Mouse (Mus musculus) splenic B cell, adult 2 months (primary cell): ENCODE measurements at regions not wholly inside any gene's neighbourhood (a gene's known extent, or its start where the extent isn't known, plus 50 kb on each side); places are given as distances from the start of the nearest gene placed in this dataset.
"Not testable (repeated sequence)": the region's sequence is repeated elsewhere in the genome, so short reads cannot be mapped to it uniquely, and the experiment has no call there.

Experiments used
- DNase-seq: peaks from one replicate; pipeline ENCODE4 v3.0.0-alpha.2; 2011; ENCODE audit warnings: low read depth, low spot score
- H3K27me3 ChIP-seq: 2 replicates; pipeline ENCODE4 v1.6.1; 2012; ENCODE audit warnings: mild to moderate bottlenecking, low read length, moderate library complexity, mixed read lengths; ENCODE audit not compliant: control insufficient read depth, poor library complexity, insufficient read depth, severe bottlenecking
- H3K36me3 ChIP-seq: 2 replicates; pipeline ENCODE4 v1.6.1; 2012; ENCODE audit warnings: mild to moderate bottlenecking, low read length, moderate library complexity, mixed read lengths; ENCODE audit not compliant: control insufficient read depth, poor library complexity, insufficient read depth, severe bottlenecking

- H3K36me3 ChIP-seq, H3K27me3 ChIP-seq, DNase-seq: not testable (repeated sequence)
Measured at GRCm38 (mm10) chr9:11848692-11849091, 944.1 kb upstream of the Cntn5 start.
